Mouse (Mus musculus) CD8-positive naive resting alpha-beta T cell, adult 57 days (primary cell): ENCODE measurements around the gene Il23a. TPM values are rescaled to one million over a fixed set of nuclear protein-coding genes. Genes with fewer than 3 reads are reported as not detected.

Experiments
- total RNA-seq: library from RNA; stranded (reverse); gene quantifications from one replicate; pipeline ENCODE4 v1.2.4, GENCODE M21; 2023

The Il23a gene
- total RNA-seq = not detected

GRCm38 (mm10) chr10:128298702-128299171 lies at the start of gene Il23a:
Il23a (minus strand) TSS chr10:128298752.

GRCm38 (mm10) chr10:128337306-128338181 lies 39.0 kb upstream of the Il23a start, which contains the start of gene Cs:
Cs (plus strand) TSS chr10:128337734.

GRCm38 (mm10) chr10:128322141-128323108 lies 23.9 kb upstream of the Il23a start, which contains the start of gene Cnpy2:
Cnpy2 (plus strand) TSS chr10:128322459.

GRCm38 (mm10) chr10:128303126-128304021 lies 4.8 kb upstream of the Il23a start, which contains the start of gene Pan2:
Pan2 (plus strand) TSS chr10:128303335.

GRCm38 (mm10) chr10:128270287-128270841 lies 28.2 kb downstream of the Il23a start, which contains the start of gene Stat2:
Stat2 (plus strand) TSS chr10:128270559.

GRCm38 (mm10) chr10:128268371-128268770 lies 30.2 kb downstream of the Il23a start, which contains the start of gene Apof:
Apof (plus strand) TSS chr10:128268671.

GRCm38 (mm10) chr10:128253677-128254255 lies 44.8 kb downstream of the Il23a start, which contains the start of gene Apon:
Apon (plus strand) TSS chr10:128254096.

Other genes starting within 250 kb of the Il23a start
- 118 TPM for gene Ptges3, start 239.8 kb downstream of the Il23a start, total RNA-seq
- gene Atp5b, start 215.5 kb downstream of the Il23a start, total RNA-seq = 629 TPM
- gene Baz2a, start 207.2 kb downstream of the Il23a start, total RNA-seq = 104 TPM
- 37.2 TPM for gene Rbms2, start 118.5 kb downstream of the Il23a start, total RNA-seq
- 0.86 TPM for gene Gls2, start 104.3 kb downstream of the Il23a start, total RNA-seq
- 14.0 TPM for gene Spryd4, start 86.9 kb downstream of the Il23a start, total RNA-seq
- not detected for gene Mip, start 72.9 kb downstream of the Il23a start, total RNA-seq
- 37.2 TPM for gene Timeless, start 66.7 kb downstream of the Il23a start, total RNA-seq
- not detected for gene Apon, start 44.7 kb downstream of the Il23a start, total RNA-seq
- not detected for gene Apof, start 30.1 kb downstream of the Il23a start, total RNA-seq
- 59.1 TPM for gene Stat2, start 28.2 kb downstream of the Il23a start, total RNA-seq
- 45.0 TPM for gene Pan2, start 4.6 kb upstream of the Il23a start, total RNA-seq
- gene Cnpy2, start 23.7 kb upstream of the Il23a start, total RNA-seq = 19.0 TPM
- 82.2 TPM for gene Cs, start 39.0 kb upstream of the Il23a start, total RNA-seq
- 22.3 TPM for gene Coq10a, start 70.2 kb upstream of the Il23a start, total RNA-seq
- gene Ankrd52, start 78.4 kb upstream of the Il23a start, total RNA-seq = 50.4 TPM
- not detected for gene Slc39a5, start 102.5 kb upstream of the Il23a start, total RNA-seq
- gene Nabp2, start 112.7 kb upstream of the Il23a start, total RNA-seq = 41.9 TPM
- gene Rnf41, start 112.9 kb upstream of the Il23a start, total RNA-seq = 28.7 TPM
- 114 TPM for gene Smarcc2, start 160.5 kb upstream of the Il23a start, total RNA-seq
- 626 TPM for gene Myl6, start 195.4 kb upstream of the Il23a start, total RNA-seq
- not detected for gene Myl6b, start 199.9 kb upstream of the Il23a start, total RNA-seq
- 290 TPM for gene Esyt1, start 227.1 kb upstream of the Il23a start, total RNA-seq
- 33.3 TPM for gene Zc3h10, start 249.0 kb upstream of the Il23a start, total RNA-seq